In genomic region chr11:58213673-58214342, GRCm38 (mm10) we compare ENCODE assay signal across 11 mouse cellular contexts. TPM values are rescaled to one million over a fixed set of nuclear protein-coding genes. Genes with fewer than 3 reads are reported as not detected.
DNase-seq lines count a peak whose midpoint lies in the region; ATAC-seq lines count a peak whose summit lies in the region.
"Had no signal": no experiment of that assay in that cellular context is flagged by ENCODE, and none has a peak within 500 bp of the region (broad histone marks: within the 10 kb centered on the region; RNA-seq: fewer than 3 reads in every experiment).

No protein-coding gene starts in this region.

- H3K27ac ChIP-seq in heart, embryonic 10.5 days, result peak overlapping the region; percentile 86; the same call in 1 of the 2 replicates
- no peak overlapping the region for H3K27ac ChIP-seq in limb, embryonic 13.5 days
- no peak overlapping the region for H3K27ac ChIP-seq in limb, embryonic 10.5 days
- H3K27ac ChIP-seq in hindbrain, embryonic 10.5 days, result no peak overlapping the region
- H3K27ac ChIP-seq: embryonic facial prominence, embryonic 13.5 days; hindbrain, embryonic 15.5 days had no signal

- DNase-seq in heart, embryonic 10.5 days (ENCODE audit: low spot score), result no peak
- DNase-seq in heart, adult 8-10 months (ENCODE audit: low spot score), result no peak
- no peak for DNase-seq in limb, embryonic 10.5 days (ENCODE audit: low spot score)
- no peak for DNase-seq in hindbrain, embryonic 10.5 days (ENCODE audit: low spot score)
- DNase-seq in layer of hippocampus, postnatal 36 days, result no peak
- DNase-seq: cerebellum, adult 8-10 months had no signal

- no peaks in the 10 kb centered on the region for H3K36me3 ChIP-seq in heart, embryonic 10.5 days
- no peaks in the 10 kb centered on the region for H3K36me3 ChIP-seq in limb, embryonic 13.5 days
- H3K36me3 ChIP-seq in limb, embryonic 10.5 days, result no peaks in the 10 kb centered on the region
- H3K36me3 ChIP-seq in megakaryocyte, embryonic 14.5 days (replicated peaks; ENCODE audit: low read length), result peaks cover 43% of the 10 kb centered on the region
- no peaks in the 10 kb centered on the region for H3K36me3 ChIP-seq in hindbrain, embryonic 10.5 days
- H3K36me3 ChIP-seq: embryonic facial prominence, embryonic 13.5 days; hindbrain, embryonic 15.5 days had no signal

- peaks cover 12% of the 10 kb centered on the region for H3K4me1 ChIP-seq in heart, embryonic 10.5 days
- peaks cover 13% of the 10 kb centered on the region for H3K4me1 ChIP-seq in limb, embryonic 13.5 days
- peaks cover 36% of the 10 kb centered on the region for H3K4me1 ChIP-seq in limb, embryonic 10.5 days
- peaks cover 88% of the 10 kb centered on the region for H3K4me1 ChIP-seq in megakaryocyte, embryonic 14.5 days
- H3K4me1 ChIP-seq in hindbrain, embryonic 10.5 days (replicated peaks), result peaks cover 12% of the 10 kb centered on the region
- H3K4me1 ChIP-seq: hindbrain, embryonic 15.5 days had no signal

- ATAC-seq in limb, embryonic 13.5 days (ENCODE audit: low FRiP score, low read depth), result no peak
- 0 out of 2 replicates have a peak, but pooled peaks have one; percentile 24 for ATAC-seq in erythroblast, adult 5-6 weeks (replicated peaks; ENCODE audit: low FRiP score, poor library complexity, severe bottlenecking)

- no peaks in the 10 kb centered on the region for H3K9me3 ChIP-seq in heart, embryonic 10.5 days
- no peaks in the 10 kb centered on the region for H3K9me3 ChIP-seq in limb, embryonic 13.5 days
- H3K9me3 ChIP-seq in limb, embryonic 10.5 days (replicated peaks), result no peaks in the 10 kb centered on the region
- H3K9me3 ChIP-seq in megakaryocyte, embryonic 14.5 days, result no peaks in the 10 kb centered on the region
- no peaks in the 10 kb centered on the region for H3K9me3 ChIP-seq in hindbrain, embryonic 10.5 days
- H3K9me3 ChIP-seq: embryonic facial prominence, embryonic 13.5 days; hindbrain, embryonic 15.5 days had no signal

- H3K4me3 ChIP-seq in heart, embryonic 10.5 days, result peak overlapping the region; percentile 63
- peak overlapping the region; percentile 49; the same call in 1 of the 2 replicates for H3K4me3 ChIP-seq in limb, embryonic 13.5 days
- no peak overlapping the region for H3K4me3 ChIP-seq in limb, embryonic 10.5 days
- H3K4me3 ChIP-seq in megakaryocyte, embryonic 14.5 days (replicated peaks), result peak overlapping the region; percentile 92
- H3K4me3 ChIP-seq in hindbrain, embryonic 10.5 days, result no peak overlapping the region

- 73% methylated on average over 7 of the region's 7 CpGs for WGBS in heart, embryonic 10.5 days
- WGBS in limb, embryonic 13.5 days, result 78% methylated on average over 7 of the region's 7 CpGs
- 82% methylated on average over 7 of the region's 7 CpGs for WGBS in limb, embryonic 10.5 days
- WGBS in hindbrain, embryonic 10.5 days, result 84% methylated on average over 7 of the region's 7 CpGs

- H3K4me2 ChIP-seq in limb, embryonic 13.5 days (replicated peaks), result no peak overlapping the region; the same call in 1 of the 2 replicates

- no peak overlapping the region for H3K9ac ChIP-seq in limb, embryonic 13.5 days
- H3K9ac ChIP-seq: hindbrain, embryonic 15.5 days had no signal

- no peaks in the 10 kb centered on the region for H3K27me3 ChIP-seq in heart, embryonic 10.5 days (ENCODE audit: insufficient read depth, poor library complexity, severe bottlenecking)
- no peaks in the 10 kb centered on the region for H3K27me3 ChIP-seq in limb, embryonic 13.5 days
- H3K27me3 ChIP-seq in limb, embryonic 10.5 days (ENCODE audit: low read depth, poor library complexity, severe bottlenecking), result no peaks in the 10 kb centered on the region
- no peaks in the 10 kb centered on the region for H3K27me3 ChIP-seq in megakaryocyte, embryonic 14.5 days (replicated peaks)
- no peaks in the 10 kb centered on the region for H3K27me3 ChIP-seq in hindbrain, embryonic 10.5 days (ENCODE audit: insufficient read depth, poor library complexity, severe bottlenecking)
- H3K27me3 ChIP-seq: embryonic facial prominence, embryonic 13.5 days; hindbrain, embryonic 15.5 days had no signal

RNA-seq across cellular contexts. Expression of gene Irgm2, which starts 14.4 kb away (rescaled TPM):
- 0.90 and 1.1 TPM in 2 replicates for polyA plus RNA-seq in heart, embryonic 10.5 days (2016; fragmentation: Nextera tagmentation; extraction: Ambion mirVana)
- 10 to 100 TPM; 10.8 to 11.6 (median 11.5) TPM for total RNA-seq in heart, adult 8-10 months (2022)
- 1.5 and 2.0 TPM in 2 replicates for polyA plus RNA-seq in limb, embryonic 13.5 days (2015; fragmentation: Nextera tagmentation; extraction: Ambion mirVana)
- 0.05 and 0.50 TPM in 2 replicates for polyA plus RNA-seq in limb, embryonic 10.5 days (2016; fragmentation: Nextera tagmentation; extraction: Ambion mirVana)
- total RNA-seq in erythroblast, adult 5-6 weeks (2015; ENCODE audit: low replicate concordance), result 17.7 and 21.3 TPM in 2 replicates
- 24.0 and 26.5 TPM in 2 replicates for total RNA-seq in erythroblast, adult 5-6 weeks (2017; ENCODE audit: low replicate concordance)
- polyA plus RNA-seq in megakaryocyte, embryonic 14.5 days (2012; ENCODE audit: insufficient read depth, low replicate concordance), result 0.48 and 2.1 TPM in 2 replicates
- polyA plus RNA-seq in hindbrain, embryonic 10.5 days (2016; fragmentation: Nextera tagmentation; extraction: Ambion mirVana), result 0.44 and 0.55 TPM in 2 replicates
- total RNA-seq in layer of hippocampus, postnatal 36 days (2021), result 1 to 10 TPM; 2.2 to 2.3 TPM

RNA-seq across cellular contexts. Expression of gene Igtp, which starts 14.5 kb away (rescaled TPM):
- polyA plus RNA-seq in heart, embryonic 10.5 days (2016; fragmentation: Nextera tagmentation; extraction: Ambion mirVana), result 3.1 and 3.4 TPM in 2 replicates
- total RNA-seq in heart, adult 8-10 months (2022), result 10 to 100 TPM in 2 of 4 experiments, 1 to 10 TPM in 2; 8.5 to 10.9 (median 9.5) TPM
- polyA plus RNA-seq in limb, embryonic 13.5 days (2015; fragmentation: Nextera tagmentation; extraction: Ambion mirVana), result 3.4 and 3.8 TPM in 2 replicates
- 1.3 TPM in 2 replicates for polyA plus RNA-seq in limb, embryonic 10.5 days (2016; fragmentation: Nextera tagmentation; extraction: Ambion mirVana)
- 16.3 and 19.9 TPM in 2 replicates for total RNA-seq in erythroblast, adult 5-6 weeks (2015; ENCODE audit: low replicate concordance)
- total RNA-seq in erythroblast, adult 5-6 weeks (2017; ENCODE audit: low replicate concordance), result 21.7 and 22.6 TPM in 2 replicates
- 15.1 and 23.5 TPM in 2 replicates for polyA plus RNA-seq in megakaryocyte, embryonic 14.5 days (2012; ENCODE audit: insufficient read depth, low replicate concordance)
- polyA plus RNA-seq in hindbrain, embryonic 10.5 days (2016; fragmentation: Nextera tagmentation; extraction: Ambion mirVana), result 1.6 and 2.5 TPM in 2 replicates
- 1 to 10 TPM; 2.1 TPM for total RNA-seq in layer of hippocampus, postnatal 36 days (2021)

RNA-seq across cellular contexts. Expression of gene Mrpl22, which starts 42.3 kb away (rescaled TPM):
- 116 and 137 TPM in 2 replicates for polyA plus RNA-seq in heart, embryonic 10.5 days (2016; fragmentation: Nextera tagmentation; extraction: Ambion mirVana)
- total RNA-seq in heart, adult 8-10 months (2022), result 10 to 100 TPM; 45.6 to 62.3 (median 52.4) TPM
- polyA plus RNA-seq in limb, embryonic 13.5 days (2015; fragmentation: Nextera tagmentation; extraction: Ambion mirVana), result 134 and 146 TPM in 2 replicates
- 143 and 156 TPM in 2 replicates for polyA plus RNA-seq in limb, embryonic 10.5 days (2016; fragmentation: Nextera tagmentation; extraction: Ambion mirVana)
- total RNA-seq in erythroblast, adult 5-6 weeks (2015; ENCODE audit: low replicate concordance), result 24.0 and 27.7 TPM in 2 replicates
- total RNA-seq in erythroblast, adult 5-6 weeks (2017; ENCODE audit: low replicate concordance), result 7.5 and 16.2 TPM in 2 replicates
- 13.3 and 15.7 TPM in 2 replicates for polyA plus RNA-seq in megakaryocyte, embryonic 14.5 days (2012; ENCODE audit: insufficient read depth, low replicate concordance)
- polyA plus RNA-seq in hindbrain, embryonic 10.5 days (2016; fragmentation: Nextera tagmentation; extraction: Ambion mirVana), result 140 TPM in 2 replicates
- total RNA-seq in layer of hippocampus, postnatal 36 days (2021), result 10 to 100 TPM; 32.7 to 38.3 TPM

RNA-seq across cellular contexts. Expression of gene Gemin5, which starts 45.5 kb away (rescaled TPM):
- 20.9 and 26.2 TPM in 2 replicates for polyA plus RNA-seq in heart, embryonic 10.5 days (2016; fragmentation: Nextera tagmentation; extraction: Ambion mirVana)
- total RNA-seq in heart, adult 8-10 months (2022), result 1 to 10 TPM; 8.8 to 9.6 (median 9.2) TPM
- 24.3 and 26.4 TPM in 2 replicates for polyA plus RNA-seq in limb, embryonic 13.5 days (2015; fragmentation: Nextera tagmentation; extraction: Ambion mirVana)
- 35.8 and 40.1 TPM in 2 replicates for polyA plus RNA-seq in limb, embryonic 10.5 days (2016; fragmentation: Nextera tagmentation; extraction: Ambion mirVana)
- 2.9 and 3.1 TPM in 2 replicates for total RNA-seq in erythroblast, adult 5-6 weeks (2015; ENCODE audit: low replicate concordance)
- total RNA-seq in erythroblast, adult 5-6 weeks (2017; ENCODE audit: low replicate concordance), result 2.0 and 3.6 TPM in 2 replicates
- polyA plus RNA-seq in megakaryocyte, embryonic 14.5 days (2012; ENCODE audit: insufficient read depth, low replicate concordance), result 1.3 and 2.7 TPM in 2 replicates
- polyA plus RNA-seq in hindbrain, embryonic 10.5 days (2016; fragmentation: Nextera tagmentation; extraction: Ambion mirVana), result 27.0 and 31.8 TPM in 2 replicates
- total RNA-seq in layer of hippocampus, postnatal 36 days (2021), result 10 to 100 TPM; 20.4 to 22.0 TPM

Comparison
In these comparisons a context has a peak if more than half of its experiments do, and no peak if none do; other contexts are left out.
1. H3K4me3 ChIP-seq: peak in heart, embryonic 10.5 days (single experiment), limb, embryonic 13.5 days (single experiment) and megakaryocyte, embryonic 14.5 days (single experiment); none in limb, embryonic 10.5 days (single experiment) and hindbrain, embryonic 10.5 days (single experiment).